Mouse (Mus musculus) stomach, embryonic 16.5 days (tissue): Measurements from ENCODE around the gene Mmel1. TPM values are rescaled to one million over a fixed set of nuclear protein-coding genes. Genes with fewer than 3 reads are reported as not detected.

Experiments used
- ATAC-seq: fragments of 200-750 bp; cut with Nextera tagmentation; 2 replicates; pipeline ENCODE4 v1.8.0; 2017; ENCODE audit warnings: moderate number of reproducible peaks, moderate TSS enrichment; ENCODE audit not compliant: insufficient read depth, low FRiP score
- H3K27ac ChIP-seq: fragments of 300-500 bp; sonication (generic); 2 replicates; pipeline ENCODE4 v1.5.1; 2014; ENCODE audit warnings: low read length
- H3K27me3 ChIP-seq: fragments of 300-500 bp; sonication (generic); 2 replicates; pipeline ENCODE4 v1.6.1; 2014; ENCODE audit warnings: low read length, control low read depth, mixed read lengths; ENCODE audit not compliant: control insufficient read depth, insufficient read depth
- H3K36me3 ChIP-seq: fragments of 300-500 bp; sonication (generic); 2 replicates; pipeline ENCODE4 v1.6.1; 2014; ENCODE audit warnings: low read length; ENCODE audit not compliant: control insufficient read depth, insufficient read depth
- H3K4me1 ChIP-seq: fragments of 300-500 bp; sonication (generic); 2 replicates; pipeline ENCODE4 v1.6.1; 2014; ENCODE audit warnings: low read length, control low read depth, mixed read lengths; ENCODE audit not compliant: control insufficient read depth, insufficient read depth
- H3K4me2 ChIP-seq: fragments of 300-500 bp; sonication (generic); 2 replicates; pipeline ENCODE4 v1.6.1; 2014; ENCODE audit warnings: low read depth, low read length, mixed read lengths
- H3K4me3 ChIP-seq: fragments of 300-500 bp; sonication (generic); replicated peaks from 2 replicates; pipeline ENCODE4 v1.5.1; 2014; ENCODE audit warnings: mild to moderate bottlenecking, low read length
- H3K9ac ChIP-seq: fragments of 300-500 bp; sonication (generic); 2 replicates; pipeline ENCODE4 v1.6.1; 2014; ENCODE audit warnings: low read length
- H3K9me3 ChIP-seq: fragments of 300-500 bp; sonication (generic); replicated peaks from 2 replicates; pipeline ENCODE4 v1.6.1; 2016; ENCODE audit warnings: low read length, control low read depth; ENCODE audit not compliant: control insufficient read depth
- WGBS: fragments of 180-500 bp; shearing (Covaris S2); extraction: QIAGEN DNeasy Blood & Tissue Kit; methylation state at CpG from one replicate; pipeline ENCODE4 v1.1.7; 2014; 5-methylcytosine and 5-hydroxymethylcytosine counted together
- polyA plus RNA-seq: library from polyadenylated mRNA; unstranded; fragments of >200 nt; fragmentation: Nextera tagmentation; extraction: Ambion mirVana; gene quantifications from 2 replicates; pipeline ENCODE4 v1.2.1, GENCODE M21; 2015

The Mmel1 gene
- polyA plus RNA-seq, 1 experiment from 2014 or later, result 0.30 TPM

- Histone ChIP-seq H3K27ac (no peak overlapping the region), H3K4me1 (no peaks in the 10 kb centered on the region), H3K9me3 (no peaks in the 10 kb centered on the region), H3K4me3 (no peak overlapping the region), H3K4me2 (no peak overlapping the region), H3K9ac (no peak overlapping the region), H3K36me3 (no peaks in the 10 kb centered on the region), H3K27me3 (no peaks in the 10 kb centered on the region; the same call in 1 of the 2 replicates)
- 88% methylated on average over 13 of the region's 13 CpGs for WGBS
- ATAC-seq, result no peak
Observed at GRCm38 (mm10) chr4:154838741-154839140, 30.6 kb upstream of the Mmel1 start.

- H3K9me3 ChIP-seq, result no peaks in the 10 kb centered on the region
- no peaks in the 10 kb centered on the region for H3K4me1 ChIP-seq
- 40% methylated on average over 11 of the region's 11 CpGs for WGBS
- ATAC-seq, result peak; percentile 73; the same call in 1 of the 2 replicates
- H3K4me3 ChIP-seq, result no peak overlapping the region
- H3K4me2 ChIP-seq, result no peak overlapping the region
- H3K27me3 ChIP-seq, result no peaks in the 10 kb centered on the region; the same call in 1 of the 2 replicates
- H3K9ac ChIP-seq, result no peak overlapping the region
- H3K36me3 ChIP-seq, result no peaks in the 10 kb centered on the region
- no peak overlapping the region for H3K27ac ChIP-seq
Observed at GRCm38 (mm10) chr4:154839406-154839805, 30.0 kb upstream of the Mmel1 start.

- WGBS, result 88% methylated on average over 1 of the region's 1 CpGs
- Histone ChIP-seq H3K27ac (no peak overlapping the region), H3K27me3 (peaks cover 30% of the 10 kb centered on the region), H3K4me1 (no peaks in the 10 kb centered on the region), H3K9ac (no peak overlapping the region), H3K36me3 (no peaks in the 10 kb centered on the region), H3K4me2 (no peak overlapping the region), H3K9me3 (0 out of 2 replicates have a peak, but pooled peaks cover 5% of the 10 kb centered on the region), H3K4me3 (no peak overlapping the region)
- no peak for ATAC-seq
Observed at GRCm38 (mm10) chr4:154852696-154853095, 16.7 kb upstream of the Mmel1 start.

- no peak for ATAC-seq
- Histone ChIP-seq H3K4me2 (no peak overlapping the region), H3K4me3 (no peak overlapping the region), H3K9ac (no peak overlapping the region), H3K27me3 (peaks cover 30% of the 10 kb centered on the region), H3K9me3 (0 out of 2 replicates have a peak, but pooled peaks cover 5% of the 10 kb centered on the region), H3K27ac (no peak overlapping the region), H3K36me3 (no peaks in the 10 kb centered on the region), H3K4me1 (no peaks in the 10 kb centered on the region)
- WGBS, result 64% methylated on average over 4 of the region's 4 CpGs
Observed at GRCm38 (mm10) chr4:154853881-154854280, 15.5 kb upstream of the Mmel1 start.

GRCm38 (mm10) chr4:154854676-154855345, 14.6 kb upstream of the Mmel1 start:
- peaks cover 30% of the 10 kb centered on the region for H3K27me3 ChIP-seq
- H3K36me3 ChIP-seq, result no peaks in the 10 kb centered on the region
- H3K4me1 ChIP-seq, result no peaks in the 10 kb centered on the region
- ATAC-seq, result no peak
- H3K9ac ChIP-seq, result no peak overlapping the region
- H3K4me3 ChIP-seq, result no peak overlapping the region
- no peak overlapping the region for H3K4me2 ChIP-seq
- 0 out of 2 replicates have a peak, but pooled peaks cover 5% of the 10 kb centered on the region for H3K9me3 ChIP-seq
- H3K27ac ChIP-seq, result no peak overlapping the region
- WGBS, result 58% methylated on average over 12 of the region's 12 CpGs

GRCm38 (mm10) chr4:154855721-154856479, 13.5 kb upstream of the Mmel1 start:
- Histone ChIP-seq H3K4me2 (peak overlapping the region; percentile 90), H3K9ac (peak overlapping the region; percentile 64), H3K27me3 (peaks cover 30% of the 10 kb centered on the region), H3K4me1 (no peaks in the 10 kb centered on the region), H3K9me3 (0 out of 2 replicates have a peak, but pooled peaks cover 5% of the 10 kb centered on the region), H3K27ac (no peak overlapping the region), H3K4me3 (peak overlapping the region; percentile 51), H3K36me3 (no peaks in the 10 kb centered on the region)
- ATAC-seq, result peak; percentile 92
- under 1% methylated on average over 110 of the region's 110 CpGs for WGBS

- peak overlapping the region; percentile 51 for H3K4me3 ChIP-seq
- ATAC-seq, result no peak
- peak overlapping the region; percentile 64 for H3K9ac ChIP-seq
- peak overlapping the region; percentile 90 for H3K4me2 ChIP-seq
- peaks cover 30% of the 10 kb centered on the region for H3K27me3 ChIP-seq
- 0 out of 2 replicates have a peak, but pooled peaks cover 5% of the 10 kb centered on the region for H3K9me3 ChIP-seq
- 15% methylated on average over 9 of the region's 9 CpGs for WGBS
- no peak overlapping the region for H3K27ac ChIP-seq
- H3K4me1 ChIP-seq, result no peaks in the 10 kb centered on the region
- no peaks in the 10 kb centered on the region for H3K36me3 ChIP-seq
Observed at GRCm38 (mm10) chr4:154856480-154856837, 12.9 kb upstream of the Mmel1 start.

GRCm38 (mm10) chr4:154856882-154857281, 12.5 kb upstream of the Mmel1 start:
- Histone ChIP-seq H3K9me3 (0 out of 2 replicates have a peak, but pooled peaks cover 5% of the 10 kb centered on the region), H3K36me3 (no peaks in the 10 kb centered on the region), H3K27ac (no peak overlapping the region), H3K4me2 (peak overlapping the region; percentile 90), H3K9ac (no peak overlapping the region), H3K4me1 (no peaks in the 10 kb centered on the region), H3K4me3 (peak overlapping the region; percentile 51; the same call in 1 of the 2 replicates), H3K27me3 (peaks cover 30% of the 10 kb centered on the region)
- WGBS, result 86% methylated on average over 7 of the region's 7 CpGs
- no peak for ATAC-seq
